Mouse (Mus musculus) limb, embryonic 10.5 days (tissue): ENCODE results near the gene Gm12184. TPM values are rescaled to one million over a fixed set of nuclear protein-coding genes. Genes with fewer than 3 reads are reported as not detected.
"Not testable (repeated sequence)": the region's sequence is repeated elsewhere in the genome, so short reads cannot be mapped to it uniquely, and the experiment has no call there.

ENCODE experiments used
- DNase-seq: peaks from one replicate; pipeline ENCODE4 v3.0.0-alpha.2; 2017; ENCODE audit warnings: low spot score
- H3K27ac ChIP-seq: fragments of 300-500 bp; sonication (generic); 2 replicates; pipeline ENCODE4 v1.5.1; 2016; ENCODE audit warnings: mild to moderate bottlenecking
- H3K27me3 ChIP-seq: fragments of 300-500 bp; sonication (generic); 2 replicates; pipeline ENCODE4 v1.6.1; 2016; ENCODE audit warnings: low read depth, mild to moderate bottlenecking; ENCODE audit not compliant: poor library complexity, severe bottlenecking
- H3K36me3 ChIP-seq: fragments of 300-500 bp; sonication (generic); 2 replicates; pipeline ENCODE4 v1.6.1; 2016; ENCODE audit warnings: mild to moderate bottlenecking, moderate library complexity
- H3K4me1 ChIP-seq: fragments of 300-500 bp; sonication (generic); 2 replicates; pipeline ENCODE4 v1.6.1; 2016
- H3K4me3 ChIP-seq: fragments of 300-500 bp; sonication (generic); 2 replicates; pipeline ENCODE4 v1.5.1; 2016; ENCODE audit warnings: mild to moderate bottlenecking, moderate library complexity
- H3K9me3 ChIP-seq: fragments of 300-500 bp; sonication (generic); replicated peaks from 2 replicates; pipeline ENCODE4 v1.6.1; 2016; ENCODE audit warnings: mild to moderate bottlenecking
- WGBS: fragments of 180-500 bp; shearing (Covaris S2); methylation state at CpG from one replicate; pipeline ENCODE4 v1.1.7; 2016; 5-methylcytosine and 5-hydroxymethylcytosine counted together
- polyA plus RNA-seq: library from polyadenylated mRNA; unstranded; fragments of >200 nt; fragmentation: Nextera tagmentation; extraction: Ambion mirVana; gene quantifications from 2 replicates; pipeline ENCODE4 v1.2.1, GENCODE M21; 2016

Gene Gm12184
- 2.9 and 5.1 TPM in 2 replicates for polyA plus RNA-seq

DNA sequence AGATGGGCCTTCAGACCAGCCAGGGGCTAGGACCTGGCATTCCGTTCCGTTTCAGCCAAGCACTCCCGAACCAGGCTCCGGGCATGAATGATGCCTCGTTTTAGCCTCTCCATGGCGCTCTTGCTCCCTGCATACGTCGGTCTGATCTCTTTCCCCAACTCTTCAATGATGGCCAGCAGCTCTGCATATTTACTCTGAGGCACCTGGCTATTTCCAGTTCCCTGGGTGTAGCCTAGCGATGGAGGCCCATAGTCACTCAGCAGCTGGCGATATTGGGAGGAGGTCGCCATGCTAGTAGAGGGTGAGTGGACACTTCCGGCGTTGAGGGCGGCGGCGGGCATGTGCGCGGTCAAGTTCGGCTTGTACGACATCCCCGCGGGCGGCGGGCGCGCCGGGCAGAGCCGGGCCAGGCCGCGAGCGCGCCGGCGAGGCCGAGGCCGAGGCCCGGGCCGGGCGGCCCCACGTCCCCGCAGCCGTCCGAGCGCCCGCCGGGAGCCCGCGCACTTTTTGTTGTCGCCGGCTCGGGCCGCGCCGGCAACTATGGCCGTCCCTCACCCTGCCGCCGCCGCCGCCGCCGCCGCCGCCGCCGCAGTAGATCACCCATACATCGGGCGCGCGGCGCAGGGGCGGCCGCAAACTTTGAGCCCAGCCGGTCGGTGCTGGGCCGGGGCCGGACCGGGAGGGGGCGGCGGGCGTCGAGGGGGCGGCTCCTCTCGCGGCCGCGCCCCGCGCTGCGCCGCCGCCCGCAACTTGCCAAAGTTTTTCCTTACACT lies at the start of gene Gm12184, which contains the start of gene Trim7:
Gene Gm12184 (minus strand): TSS at position 677 of the 773 bp plus-strand sequence.
Gene Trim7 (plus strand): TSS at position 162 of the 773 bp plus-strand sequence.
- peak within 1 kb of the TSS; percentile 62 for H3K27ac ChIP-seq
- not testable (repeated sequence) for H3K36me3 ChIP-seq, DNase-seq

DNA sequence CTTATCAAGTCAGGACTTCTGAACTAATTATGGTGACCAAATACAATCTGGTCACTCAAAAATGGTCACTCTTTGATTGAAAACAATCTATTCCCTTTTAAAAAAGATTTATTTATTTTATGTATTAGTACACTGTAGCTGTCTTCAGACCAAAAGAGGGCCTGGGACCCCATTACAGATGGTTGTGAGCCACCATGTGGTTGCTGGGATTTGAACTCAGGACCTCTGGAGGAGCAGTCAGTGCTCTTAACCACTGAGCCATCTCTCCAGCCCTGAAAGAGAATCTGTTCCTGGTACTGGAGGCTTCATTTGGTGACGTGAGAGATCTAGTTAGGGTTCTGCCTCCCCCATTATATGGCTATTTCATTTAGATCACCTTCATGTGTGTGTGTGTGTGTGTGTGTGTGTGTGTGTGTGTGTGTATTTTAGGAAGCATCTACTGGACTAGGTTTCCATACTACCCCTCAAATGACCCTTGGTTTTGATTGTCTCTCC lies 48.9 kb upstream of the Gm12184 start:
- not testable (repeated sequence) for DNase-seq, H3K9me3 ChIP-seq, H3K4me3 ChIP-seq, H3K27ac ChIP-seq, H3K36me3 ChIP-seq
- Histone ChIP-seq H3K4me1 (peaks cover 20% of the 10 kb centered on the region), H3K27me3 (peaks cover 14% of the 10 kb centered on the region)
- 87% methylated on average over 1 of the region's 1 CpGs for WGBS

More for the DNA sequence above, at the start of gene Gm12184, which contains the start of gene Trim7:
- under 1% methylated on average over 66 of the region's 92 CpGs for WGBS
- peak within 1 kb of the TSS; percentile 51 for H3K4me3 ChIP-seq
- H3K4me1 ChIP-seq: peaks cover 14% of the 10 kb centered on the region
- peaks cover 16% of the 10 kb centered on the region for H3K27me3 ChIP-seq
- not testable (repeated sequence) for H3K9me3 ChIP-seq

DNA sequence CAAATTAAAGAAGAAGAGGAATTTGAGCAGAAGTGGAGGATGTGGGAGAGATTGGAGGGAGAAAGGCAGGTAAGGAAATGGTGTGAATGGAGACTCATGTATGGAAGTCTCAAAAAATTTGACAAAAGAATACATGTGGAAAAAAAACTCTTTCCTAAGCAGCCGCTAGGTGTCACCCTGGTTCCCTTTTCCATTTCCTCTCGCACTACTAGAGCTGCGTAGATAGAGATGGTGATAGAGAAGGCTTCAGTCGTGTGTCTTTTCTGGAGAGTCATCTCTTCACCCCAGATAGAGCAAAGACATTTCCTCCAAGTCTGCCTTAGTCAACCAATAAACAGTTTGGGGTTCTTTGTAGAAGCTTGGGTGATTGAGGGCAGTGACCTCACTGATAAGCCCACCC lies 48.0 kb upstream of the Gm12184 start:
- 4% methylated on average over 4 of the region's 4 CpGs for WGBS
- Histone ChIP-seq H3K4me3 (no peak overlapping the region), H3K27me3 (peaks cover 14% of the 10 kb centered on the region), H3K4me1 (peaks cover 20% of the 10 kb centered on the region), H3K9me3 (no peaks in the 10 kb centered on the region), H3K27ac (no peak overlapping the region), H3K36me3 (no peaks in the 10 kb centered on the region)
- DNase-seq: peak; percentile 45

DNA sequence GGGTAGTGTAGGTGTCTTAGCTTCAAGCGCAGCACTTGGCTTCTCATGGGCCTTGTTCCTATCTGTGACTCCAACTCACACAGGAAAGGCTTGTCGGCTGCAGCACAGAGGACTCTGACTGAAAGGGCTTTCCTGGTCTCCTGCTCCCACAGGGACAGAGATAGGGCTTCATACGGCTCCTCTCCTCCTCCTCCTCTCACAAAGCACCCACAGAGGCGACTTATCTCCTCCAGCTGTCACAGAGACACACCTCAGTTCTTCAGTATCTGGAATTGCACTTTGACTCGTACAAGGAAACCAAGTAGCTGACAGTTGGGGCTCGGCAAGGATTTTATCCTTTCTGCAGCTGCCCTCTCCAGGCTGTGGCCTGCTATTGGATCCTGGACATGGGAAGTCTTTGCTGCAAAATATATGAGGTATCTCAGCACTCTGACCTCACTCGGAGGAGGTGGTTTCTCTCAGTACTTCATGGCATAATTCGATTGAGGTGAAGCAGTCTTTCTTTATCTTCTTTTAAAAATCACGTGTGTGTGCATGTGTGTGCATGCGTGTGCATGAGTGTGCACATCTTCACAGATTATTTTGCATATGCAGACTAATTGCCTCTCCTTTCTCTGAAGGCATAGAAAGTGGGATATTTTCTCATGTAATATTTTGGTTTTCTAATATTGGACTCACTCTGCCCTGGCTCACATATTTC lies 47.3 kb upstream of the Gm12184 start:
- H3K9me3 ChIP-seq: no peaks in the 10 kb centered on the region
- H3K27ac ChIP-seq: no peak overlapping the region
- H3K36me3 ChIP-seq: no peaks in the 10 kb centered on the region
- peaks cover 20% of the 10 kb centered on the region for H3K4me1 ChIP-seq
- peaks cover 14% of the 10 kb centered on the region for H3K27me3 ChIP-seq
- no peak overlapping the region for H3K4me3 ChIP-seq
- no peak for DNase-seq
- WGBS: 69% methylated on average over 10 of the region's 10 CpGs

DNA sequence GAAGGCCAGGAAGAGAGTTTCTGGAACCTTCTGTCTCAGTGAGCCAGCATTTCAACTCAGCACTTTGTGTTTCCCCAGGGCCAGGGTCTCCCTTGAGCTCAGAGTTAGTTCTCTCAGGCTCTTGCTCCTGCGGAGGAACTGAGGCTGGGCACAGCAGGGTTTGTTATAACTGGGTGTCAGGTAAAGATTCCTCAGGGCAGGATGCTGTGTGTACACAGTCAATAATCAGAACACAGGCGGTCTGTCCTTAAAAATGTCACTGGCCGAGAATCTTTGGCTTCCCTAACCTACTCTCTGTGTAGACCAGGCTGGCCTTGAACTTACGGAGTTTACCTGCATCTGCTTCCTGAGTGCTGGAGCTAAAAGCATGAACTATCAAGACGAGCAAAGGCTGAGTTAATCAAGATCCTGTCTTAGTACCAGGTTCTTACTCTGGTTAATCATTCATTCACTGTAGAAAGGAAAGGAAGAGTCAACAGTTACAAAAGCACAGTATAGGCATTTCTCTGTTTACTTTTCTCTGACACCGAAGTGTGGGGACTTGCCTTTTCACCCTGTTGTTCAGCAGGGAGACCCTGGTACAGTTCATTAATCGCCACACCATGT lies 46.3 kb upstream of the Gm12184 start:
- peak overlapping the region; percentile 57; the same call in 1 of the 2 replicates for H3K4me3 ChIP-seq
- peak overlapping the region; percentile 1; the same call in 1 of the 2 replicates for H3K27ac ChIP-seq
- DNase-seq: no peak
- peaks cover 20% of the 10 kb centered on the region for H3K4me1 ChIP-seq
- peaks cover 14% of the 10 kb centered on the region for H3K27me3 ChIP-seq
- WGBS: 84% methylated on average over 7 of the region's 7 CpGs
- no peaks in the 10 kb centered on the region for H3K36me3 ChIP-seq
- H3K9me3 ChIP-seq: no peaks in the 10 kb centered on the region

DNA sequence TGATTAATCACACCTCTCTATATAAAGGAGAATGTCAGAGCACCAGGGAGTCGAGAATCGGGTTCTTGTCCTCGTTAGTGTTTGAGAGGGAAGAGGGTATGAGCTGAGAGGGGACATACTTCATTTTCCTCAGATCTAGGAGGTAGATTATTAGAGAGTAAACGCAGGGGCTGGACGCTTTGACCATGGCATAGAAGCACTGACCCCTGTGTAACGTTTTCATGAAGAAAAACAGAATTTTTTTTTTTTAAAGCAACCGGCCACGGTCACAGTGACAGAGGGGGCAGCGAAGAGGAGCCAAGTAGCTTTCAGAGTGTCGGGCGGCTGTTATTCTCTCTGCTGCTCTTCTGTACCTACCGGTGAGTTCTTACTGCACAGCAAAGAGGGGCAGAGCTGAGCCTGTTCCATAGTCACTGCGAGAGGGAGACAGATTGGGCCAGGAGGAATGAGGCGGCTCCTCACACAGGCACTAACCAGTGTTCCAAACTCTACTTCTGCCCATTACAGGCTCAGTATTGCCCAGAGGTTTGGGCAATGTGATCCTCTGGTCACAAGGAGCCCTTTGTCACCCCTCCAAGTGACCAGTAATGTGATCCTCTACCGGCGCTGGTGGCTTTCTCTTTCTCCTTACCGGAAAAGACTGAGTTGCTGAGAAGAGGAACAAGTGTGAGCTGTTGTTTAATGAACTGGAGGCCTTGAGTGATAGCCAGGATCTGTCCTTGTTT lies 45.5 kb upstream of the Gm12184 start:
- peak; percentile 47 for DNase-seq
- Histone ChIP-seq H3K4me1 (peaks cover 20% of the 10 kb centered on the region), H3K4me3 (peak overlapping the region; percentile 57), H3K27me3 (peaks cover 14% of the 10 kb centered on the region), H3K36me3 (no peaks in the 10 kb centered on the region), H3K27ac (peak overlapping the region; percentile 71), H3K9me3 (no peaks in the 10 kb centered on the region)
- WGBS: 7% methylated on average over 17 of the region's 17 CpGs

DNA sequence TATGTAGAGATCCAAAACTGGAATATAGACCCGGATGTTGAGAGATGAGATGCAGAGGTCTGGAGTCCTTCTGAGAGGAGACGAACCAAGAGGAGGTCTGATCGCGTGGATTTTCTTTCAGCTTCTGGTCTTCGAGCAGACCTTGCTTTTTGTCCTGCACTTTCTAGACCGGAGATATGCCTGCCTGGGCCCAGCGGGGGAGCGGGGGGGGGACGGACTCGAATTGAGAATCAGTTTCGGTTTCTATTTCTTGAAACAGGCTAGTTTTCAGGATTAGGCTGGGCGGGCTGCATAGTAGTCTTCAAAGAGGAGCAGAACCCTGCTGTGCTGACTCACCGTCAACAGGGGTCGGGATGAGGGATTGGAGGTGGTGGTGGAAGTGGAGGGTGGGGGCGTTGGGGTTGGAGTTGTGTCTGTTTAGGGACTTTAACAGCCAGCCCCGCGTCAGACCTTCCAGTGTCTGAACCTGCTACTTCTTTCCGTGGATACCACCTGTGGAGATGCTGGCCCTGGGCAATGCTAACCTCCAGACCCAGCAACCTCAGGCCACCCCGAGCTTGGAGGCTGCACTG lies 44.8 kb upstream of the Gm12184 start, which contains the start of gene Irgm1:
Gene Irgm1 (minus strand): TSS at position 483 of the 572 bp plus-strand sequence.
- Histone ChIP-seq H3K9me3 (no peaks in the 10 kb centered on the region), H3K36me3 (no peaks in the 10 kb centered on the region), H3K4me3 (peak within 1 kb of the TSS; percentile 57), H3K4me1 (peaks cover 20% of the 10 kb centered on the region), H3K27me3 (peaks cover 14% of the 10 kb centered on the region), H3K27ac (peak within 1 kb of the TSS; percentile 71)
- peak; percentile 56 for DNase-seq
- WGBS: 4% methylated on average over 19 of the region's 19 CpGs

DNA sequence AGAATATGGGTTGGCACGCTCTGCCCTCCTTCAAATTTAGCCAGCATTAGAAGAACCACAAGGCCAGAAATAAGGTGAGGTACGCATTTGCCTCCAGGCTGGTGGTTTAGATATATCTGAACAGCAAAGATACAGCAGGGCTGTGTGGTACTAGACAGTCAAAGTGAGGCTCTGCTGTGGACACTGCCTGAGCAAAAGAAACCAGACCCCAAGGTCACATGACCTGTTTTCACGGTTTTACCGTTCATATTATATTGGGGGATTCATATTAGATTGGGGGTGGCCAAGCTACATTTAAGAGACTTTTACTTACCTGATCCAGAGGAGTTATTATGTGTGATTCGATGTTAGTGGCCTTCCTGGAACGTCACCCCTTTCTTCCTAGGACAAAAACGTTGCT lies 44.3 kb upstream of the Gm12184 start:
- WGBS: 42% methylated on average over 7 of the region's 7 CpGs
- no peaks in the 10 kb centered on the region for H3K9me3 ChIP-seq
- peak overlapping the region; percentile 57 for H3K4me3 ChIP-seq
- H3K27me3 ChIP-seq: peaks cover 14% of the 10 kb centered on the region
- H3K4me1 ChIP-seq: peaks cover 20% of the 10 kb centered on the region
- no peak for DNase-seq
- H3K27ac ChIP-seq: 0 out of 2 replicates have a peak overlapping the region, but pooled peaks have one; percentile 71
- H3K36me3 ChIP-seq: no peaks in the 10 kb centered on the region

DNA sequence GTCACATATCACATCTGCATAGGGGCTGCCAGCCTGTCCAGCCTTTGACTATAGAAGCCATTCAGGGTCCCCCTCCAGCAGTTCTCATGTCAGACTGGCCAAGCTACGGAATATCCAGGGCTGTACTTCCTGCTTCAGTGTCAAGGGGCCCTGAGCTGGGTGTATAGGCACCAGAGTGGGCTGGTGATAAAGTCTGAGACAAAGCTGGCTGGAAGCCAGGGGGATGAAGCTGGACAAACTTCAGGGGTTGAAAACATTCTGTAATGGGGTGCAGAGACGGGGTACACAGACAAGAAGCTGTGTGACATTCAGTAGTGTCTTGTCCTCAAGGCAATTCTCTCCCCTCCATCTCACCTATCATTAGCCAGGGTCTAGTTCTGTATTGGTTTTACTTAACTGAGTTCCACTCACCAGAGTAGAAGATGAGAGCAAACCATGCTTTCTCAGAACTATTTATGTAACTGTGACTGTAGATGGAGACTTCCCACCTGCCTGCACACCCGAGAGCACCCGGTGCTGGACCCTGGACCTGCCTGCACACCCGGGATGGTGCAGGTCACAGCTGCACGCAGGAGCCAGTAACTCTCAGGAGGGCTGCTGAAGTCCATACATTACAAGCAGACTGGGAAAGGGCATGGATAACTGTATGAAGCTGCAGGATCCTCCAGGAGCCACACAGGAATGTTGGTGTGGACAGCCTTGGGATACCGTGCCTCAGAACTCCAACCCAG lies 43.1 kb upstream of the Gm12184 start:
- H3K36me3 ChIP-seq: no peaks in the 10 kb centered on the region
- H3K27ac ChIP-seq: no peak overlapping the region
- H3K4me3 ChIP-seq: no peak overlapping the region
- peaks cover 20% of the 10 kb centered on the region for H3K4me1 ChIP-seq
- H3K9me3 ChIP-seq: no peaks in the 10 kb centered on the region
- DNase-seq: no peak
- 85% methylated on average over 7 of the region's 7 CpGs for WGBS
- H3K27me3 ChIP-seq: peaks cover 14% of the 10 kb centered on the region

DNA sequence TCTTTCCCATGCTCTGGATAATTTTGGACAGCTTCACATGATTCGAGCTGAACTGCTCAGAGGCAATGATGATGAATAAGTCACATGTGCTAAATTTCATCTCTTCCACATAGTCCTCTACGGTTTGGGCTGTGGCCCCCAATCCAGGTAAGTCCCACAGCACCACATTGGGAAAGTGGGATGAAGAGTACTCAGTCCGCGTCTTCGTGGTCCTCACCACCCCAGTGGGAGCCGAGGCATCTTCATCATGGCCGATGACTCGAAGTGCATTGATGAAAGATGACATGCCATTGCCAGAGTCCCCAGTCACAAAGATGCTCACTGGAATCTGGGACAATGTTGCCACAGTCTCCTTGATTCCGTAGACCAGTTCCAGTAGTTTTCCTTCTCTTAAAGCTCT lies 40.0 kb upstream of the Gm12184 start:
- H3K4me3 ChIP-seq: no peak overlapping the region
- DNase-seq: no peak
- H3K4me1 ChIP-seq: peaks cover 8% of the 10 kb centered on the region
- H3K27ac ChIP-seq: no peak overlapping the region
- no peaks in the 10 kb centered on the region for H3K36me3 ChIP-seq
- H3K27me3 ChIP-seq: peaks cover 4% of the 10 kb centered on the region; the same call in 1 of the 2 replicates
- no peaks in the 10 kb centered on the region for H3K9me3 ChIP-seq
- 97% methylated on average over 9 of the region's 9 CpGs for WGBS

DNA sequence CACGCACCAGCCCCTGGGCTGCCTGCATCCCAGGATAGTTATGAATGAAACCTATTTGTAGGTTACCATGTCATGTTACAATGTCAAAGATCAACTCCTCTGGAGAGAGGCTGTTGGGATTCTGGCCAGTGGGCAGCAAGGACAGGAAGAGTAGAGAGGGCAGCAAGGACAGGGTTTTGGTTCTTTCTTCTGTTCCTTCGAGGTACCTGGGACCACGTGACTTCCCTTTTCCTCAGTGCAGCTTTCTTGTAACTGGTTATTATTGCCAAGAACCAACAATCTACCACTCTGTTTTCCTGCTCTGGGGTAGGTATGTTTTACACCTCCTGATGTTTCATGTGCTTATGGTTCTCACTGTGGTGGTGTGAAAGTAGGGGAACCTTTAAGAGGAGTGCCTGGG lies 37.4 kb upstream of the Gm12184 start:
- no peak for DNase-seq
- WGBS: 87% methylated on average over 3 of the region's 3 CpGs
- no peak overlapping the region for H3K27ac ChIP-seq

More for the DNA sequence above, 37.4 kb upstream of the Gm12184 start:
- no peaks in the 10 kb centered on the region for H3K36me3 ChIP-seq
- no peaks in the 10 kb centered on the region for H3K9me3 ChIP-seq
- 0 out of 2 replicates have a peak, but pooled peaks cover 6% of the 10 kb centered on the region for H3K27me3 ChIP-seq
- H3K4me1 ChIP-seq: peaks cover under 1% of the 10 kb centered on the region; the same call in 1 of the 2 replicates
- H3K4me3 ChIP-seq: no peak overlapping the region
